17 mouse cellular contexts compared by ENCODE assay signal in genomic region chrX:38308597-38308996, GRCm38 (mm10). TPM values are rescaled to one million over a fixed set of nuclear protein-coding genes. Genes with fewer than 3 reads are reported as not detected.
DNase-seq lines count a peak whose midpoint lies in the region.
"Had no signal": no experiment of that assay in that cellular context is flagged by ENCODE, and none has a peak within 500 bp of the region (broad histone marks: within the 10 kb centered on the region; RNA-seq: fewer than 3 reads in every experiment).

No protein-coding gene starts in this region.

- peak; percentile 12 to 59 for DNase-seq in adrenal gland, adult (ENCODE audit: inconsistent age in 2 of 2, low spot score in 1 of 2)
- DNase-seq in adrenal gland, postnatal 4 days (ENCODE audit: low spot score in 2 of 2): no peak
- peak; percentile 5 for DNase-seq in urinary bladder, postnatal 14 days (ENCODE audit: low spot score)
- DNase-seq in urinary bladder, adult 18-20 months (ENCODE audit: low spot score in 2 of 2): no peak
- DNase-seq in adrenal gland, postnatal 25 days: peak; percentile 8
- no peak for DNase-seq in layer of hippocampus, postnatal 14 days (ENCODE audit: low spot score in 2 of 2)
- no peak for DNase-seq in spleen, postnatal 14 days (ENCODE audit: low spot score in 2 of 2)
- DNase-seq: cerebellum, adult 9-11 months; gastrocnemius, postnatal 10 days; heart, adult 18-20 months; kidney, adult 11 months; kidney, postnatal 4 days had no signal

RNA-seq across cellular contexts. Expression of gene Atp1b4, which starts 7.4 kb away (rescaled TPM):
- 10 to 100 TPM; 10.3 to 18.9 TPM for total RNA-seq in adrenal gland, postnatal 4 days (2021)
- total RNA-seq in adrenal gland, postnatal 25 days (2021): not detected in 2 replicates
- total RNA-seq in layer of hippocampus, postnatal 14 days (2021): not detected
- total RNA-seq: common myeloid progenitor, adult 5-6 weeks; heart, adult 18-20 months; heart, postnatal 25 days; left cerebral cortex, adult 2 months; left cerebral cortex, postnatal 36 days; megakaryocyte progenitor cell, adult 5-6 weeks had no signal

RNA-seq across cellular contexts. Expression of gene Tmem255a, which starts 56.4 kb away (rescaled TPM):
- total RNA-seq in adrenal gland, postnatal 4 days (2021): 10 to 100 TPM; 15.0 to 18.9 TPM
- 12.8 and 13.1 TPM in 2 replicates for total RNA-seq in adrenal gland, postnatal 25 days (2021)
- 10 to 100 TPM; 15.5 to 18.8 TPM for total RNA-seq in layer of hippocampus, postnatal 14 days (2021)
- total RNA-seq: common myeloid progenitor, adult 5-6 weeks had no signal

Comparison
In these comparisons a context has a peak if more than half of its experiments do, and no peak if none do; other contexts are left out.
1. DNase-seq: peak in adrenal gland, adult (2 of 2), urinary bladder, postnatal 14 days (single experiment) and adrenal gland, postnatal 25 days (single experiment); none in adrenal gland, postnatal 4 days (0 of 2), urinary bladder, adult 18-20 months (0 of 2), layer of hippocampus, postnatal 14 days (0 of 2) and spleen, postnatal 14 days (0 of 2).
2. RNA of gene Atp1b4, which starts 7.4 kb away (total RNA-seq): 10.3 to 18.9 TPM in adrenal gland, postnatal 4 days; not detected in adrenal gland, postnatal 25 days and not detected in layer of hippocampus, postnatal 14 days; every median in the first group is over 10 times any median in the second.